Comparison of ENCODE assay signal across 9 mouse cellular contexts in genomic region chr3:61185789-61186188, GRCm38 (mm10).
A peak's percentile ranks its signal among the peaks of the same experiment; 100 is the strongest.
DNase-seq lines count a peak whose midpoint lies in the region; ATAC-seq and TF ChIP-seq lines count a peak whose summit lies in the region.
"Had no signal": no experiment of that assay in that cellular context is flagged by ENCODE, and none has a peak within 500 bp of the region (broad histone marks: within the 10 kb centered on the region; RNA-seq: fewer than 3 reads in every experiment).

No protein-coding gene starts in this region.

- H3K9ac ChIP-seq in hindbrain, embryonic 14.5 days: no peak overlapping the region
- H3K9ac ChIP-seq in hindbrain, embryonic 12.5 days: no peak overlapping the region
- no peak overlapping the region for H3K9ac ChIP-seq in lung, embryonic 14.5 days

- no peak for TF ChIP-seq POLR2A in cortical plate, adult 2 months (IDR thresholded peaks at IDR 0.05; ENCODE audit: extremely low read depth, insufficient read depth, low read length)

- no peak overlapping the region for H3K4me2 ChIP-seq in hindbrain, embryonic 14.5 days (replicated peaks)
- H3K4me2 ChIP-seq in hindbrain, embryonic 12.5 days (replicated peaks): no peak overlapping the region
- no peak overlapping the region for H3K4me2 ChIP-seq in lung, embryonic 14.5 days

- no peaks in the 10 kb centered on the region for H3K27me3 ChIP-seq in hindbrain, embryonic 14.5 days (ENCODE audit: control insufficient read depth, insufficient read depth, low read length)
- no peaks in the 10 kb centered on the region for H3K27me3 ChIP-seq in hindbrain, embryonic 12.5 days
- H3K27me3 ChIP-seq in lung, embryonic 14.5 days (ENCODE audit: insufficient read depth, low read length): no peaks in the 10 kb centered on the region

- no peak overlapping the region for H3K4me3 ChIP-seq in hindbrain, embryonic 14.5 days (replicated peaks; ENCODE audit: low read length)
- H3K4me3 ChIP-seq in hindbrain, embryonic 12.5 days: no peak overlapping the region
- H3K4me3 ChIP-seq in lung, embryonic 14.5 days (ENCODE audit: low read depth, low read length): no peak overlapping the region
- no peak overlapping the region for H3K4me3 ChIP-seq in cortical plate, adult 2 months (ENCODE audit: insufficient read depth, low read length)

- TF ChIP-seq CTCF in lung, embryonic 14.5 days (IDR thresholded peaks at IDR 0.05; ENCODE audit: low read depth): peak; percentile 35
- peak; percentile 60 for TF ChIP-seq CTCF in cortical plate, adult 2 months (IDR thresholded peaks at IDR 0.05; ENCODE audit: extremely low read depth, insufficient read depth, low read length)

- H3K27ac ChIP-seq in hindbrain, embryonic 14.5 days: no peak overlapping the region
- H3K27ac ChIP-seq in hindbrain, embryonic 12.5 days: no peak overlapping the region
- no peak overlapping the region for H3K27ac ChIP-seq in lung, embryonic 14.5 days (ENCODE audit: low read depth)
- H3K27ac ChIP-seq in cortical plate, adult 2 months (ENCODE audit: insufficient read depth, low read length): no peak overlapping the region

- DNase-seq in hindbrain, embryonic 14.5 days (ENCODE audit: low spot score): peak; percentile 38
- peak; percentile 39 for DNase-seq in lung, embryonic 14.5 days
- no peak for DNase-seq in lung, postnatal 4 days
- peak; percentile 3 for DNase-seq in NIH3T3 (ENCODE audit: low read depth)
- no peak for DNase-seq in spleen, adult 18-20 months
- DNase-seq: cerebellum, adult 9-10 months had no signal

- H3K9me3 ChIP-seq in hindbrain, embryonic 14.5 days (ENCODE audit: control insufficient read depth, low read length): no peaks in the 10 kb centered on the region
- no peaks in the 10 kb centered on the region for H3K9me3 ChIP-seq in hindbrain, embryonic 12.5 days (replicated peaks)
- H3K9me3 ChIP-seq in lung, embryonic 14.5 days (ENCODE audit: low read depth, low read length): no peaks in the 10 kb centered on the region

- no peaks in the 10 kb centered on the region for H3K36me3 ChIP-seq in hindbrain, embryonic 14.5 days (replicated peaks; ENCODE audit: control insufficient read depth, insufficient read depth)
- H3K36me3 ChIP-seq in hindbrain, embryonic 12.5 days: no peaks in the 10 kb centered on the region
- H3K36me3 ChIP-seq in lung, embryonic 14.5 days (ENCODE audit: insufficient read depth): no peaks in the 10 kb centered on the region

- 6% methylated on average over 1 of the region's 1 CpGs for WGBS in hindbrain, embryonic 14.5 days
- WGBS in hindbrain, embryonic 12.5 days: 11% methylated on average over 1 of the region's 1 CpGs
- WGBS in lung, embryonic 14.5 days: 11% methylated on average over 1 of the region's 1 CpGs

- ATAC-seq in hindbrain, embryonic 14.5 days (ENCODE audit: low FRiP score): no peak
- no peak for ATAC-seq in hindbrain, embryonic 12.5 days (ENCODE audit: low FRiP score)
- ATAC-seq in lung, embryonic 14.5 days (ENCODE audit: insufficient read depth): no peak
- no peak for ATAC-seq in erythroid progenitor cell, adult 5-6 weeks (replicated peaks; ENCODE audit: low FRiP score, poor library complexity, severe bottlenecking)

- no peaks in the 10 kb centered on the region for H3K4me1 ChIP-seq in hindbrain, embryonic 14.5 days (replicated peaks; ENCODE audit: control insufficient read depth, insufficient read depth, low read length)
- H3K4me1 ChIP-seq in hindbrain, embryonic 12.5 days: no peaks in the 10 kb centered on the region
- H3K4me1 ChIP-seq in lung, embryonic 14.5 days (ENCODE audit: insufficient read depth): no peaks in the 10 kb centered on the region
- H3K4me1 ChIP-seq in cortical plate, adult 2 months (ENCODE audit: control insufficient read depth, insufficient read depth, low read length): no peaks in the 10 kb centered on the region

Comparison
In these comparisons a context has a peak if more than half of its experiments do, and no peak if none do; other contexts are left out.
1. DNase-seq: peak in hindbrain, embryonic 14.5 days (single experiment), lung, embryonic 14.5 days (single experiment) and NIH3T3 (single experiment); none in lung, postnatal 4 days (0 of 2) and spleen, adult 18-20 months (0 of 2).